Mouse (Mus musculus): ENCODE measurements around the gene Akr1cl.

GRCm38 (mm10) chr1:64986120-64986519 lies 46.4 kb downstream of the Akr1cl start:
- no peak for TF ChIP-seq MAX (IDR thresholded peaks at IDR 0.05)
- peak; percentile 1 for TF ChIP-seq CTCF (IDR thresholded peaks at IDR 0.05; ENCODE audit: control insufficient read depth, insufficient read depth, insufficient read length)
- TF ChIP-seq MYOG (IDR thresholded peaks at IDR 0.05; ENCODE audit: control insufficient read depth, extremely low read depth, insufficient read length) = no peak
- no peak for TF ChIP-seq USF1 (IDR thresholded peaks at IDR 0.05; ENCODE audit: low read depth)
- peak; percentile 27 for TF ChIP-seq MYOD1 (IDR thresholded peaks at IDR 0.05; ENCODE audit: control insufficient read depth, insufficient read length, low read depth)
